Mouse (Mus musculus): ENCODE measurements around the gene Cdk4. TPM values are rescaled to one million over a fixed set of nuclear protein-coding genes. Genes with fewer than 3 reads are reported as not detected.
"Not testable (repeated sequence)": the region's sequence is repeated elsewhere in the genome, so short reads cannot be mapped to it uniquely, and the experiment has no call there.

The Cdk4 gene
- polyA plus RNA-seq, 1 experiment: 141 TPM

GRCm38 (mm10) chr10:127058708-127059107, 4.6 kb upstream of the Cdk4 start:
- H3K4me1 ChIP-seq (ENCODE audit: control insufficient read depth, insufficient read depth, low read length): no peaks in the 10 kb centered on the region; the same call in 1 of the 2 replicates
- WGBS: 2% methylated on average over 8 of the region's 8 CpGs

GRCm38 (mm10) chr10:127059174-127059967, 4.0 kb upstream of the Cdk4 start:
- TF ChIP-seq POLR2A (IDR thresholded peaks at IDR 0.05; ENCODE audit: borderline replicate concordance, insufficient read depth, low read length): no peak
- no peak for TF ChIP-seq CTCF (IDR thresholded peaks at IDR 0.05; ENCODE audit: borderline replicate concordance, insufficient read depth, low read depth, low read length)
- WGBS: 2% methylated on average over 71 of the region's 92 CpGs
- Histone ChIP-seq H3K4me1 (ENCODE audit: control insufficient read depth, insufficient read depth, low read length) (peaks cover 2% of the 10 kb centered on the region; the same call in 1 of the 2 replicates), H3K27me3 (ENCODE audit: control insufficient read depth, insufficient read depth, low read length) (no peaks in the 10 kb centered on the region), H3K27ac (ENCODE audit: insufficient read depth, low read length) (no peak overlapping the region), H3K4me3 (replicated peaks; ENCODE audit: insufficient read depth, low read depth, low read length) (peak overlapping the region; percentile 61)
- peak in 1 of 2 experiments; percentile 45 for DNase-seq

More at GRCm38 (mm10) chr10:127058708-127059107, 4.6 kb upstream of the Cdk4 start:
- no peak for TF ChIP-seq POLR2A (IDR thresholded peaks at IDR 0.05; ENCODE audit: borderline replicate concordance, insufficient read depth, low read length)
- no peak for TF ChIP-seq CTCF (IDR thresholded peaks at IDR 0.05; ENCODE audit: borderline replicate concordance, insufficient read depth, low read depth, low read length)
- peak in 1 of 2 experiments; percentile 38 for DNase-seq
- H3K27ac ChIP-seq (ENCODE audit: insufficient read depth, low read length): no peak overlapping the region
- peak overlapping the region; percentile 61 for H3K4me3 ChIP-seq (replicated peaks; ENCODE audit: insufficient read depth, low read depth, low read length)
- no peaks in the 10 kb centered on the region for H3K27me3 ChIP-seq (ENCODE audit: control insufficient read depth, insufficient read depth, low read length)

- peaks cover 5% of the 10 kb centered on the region; the same call in 1 of the 2 replicates for H3K4me1 ChIP-seq (ENCODE audit: control insufficient read depth, insufficient read depth, low read length)
- WGBS: 1% methylated on average over 47 of the region's 72 CpGs
- no peaks in the 10 kb centered on the region for H3K27me3 ChIP-seq (ENCODE audit: control insufficient read depth, insufficient read depth, low read length)
- peak within 1 kb of the TSS; percentile 9; the same call in 1 of the 2 replicates for H3K27ac ChIP-seq (ENCODE audit: insufficient read depth, low read length)
- H3K4me3 ChIP-seq (replicated peaks; ENCODE audit: insufficient read depth, low read depth, low read length): peak within 1 kb of the TSS; percentile 87
- TF ChIP-seq POLR2A (IDR thresholded peaks at IDR 0.05; ENCODE audit: borderline replicate concordance, insufficient read depth, low read length) (no peak), CTCF (IDR thresholded peaks at IDR 0.05; ENCODE audit: borderline replicate concordance, insufficient read depth, low read depth, low read length) (no peak)
- peak; percentile 88 to 93 for DNase-seq
Observed at GRCm38 (mm10) chr10:127059968-127060916, 3.1 kb upstream of the Cdk4 start, which contains the start of gene March9. March9 (minus strand) TSS chr10:127060184.

- Histone ChIP-seq H3K27ac (ENCODE audit: insufficient read depth, low read length) (no peak overlapping the region), H3K27me3 (ENCODE audit: control insufficient read depth, insufficient read depth, low read length) (no peaks in the 10 kb centered on the region), H3K4me1 (ENCODE audit: control insufficient read depth, insufficient read depth, low read length) (0 out of 2 replicates have a peak, but pooled peaks cover 5% of the 10 kb centered on the region), H3K4me3 (replicated peaks; ENCODE audit: insufficient read depth, low read depth, low read length) (no peak overlapping the region)
- TF ChIP-seq CTCF (IDR thresholded peaks at IDR 0.05; ENCODE audit: borderline replicate concordance, insufficient read depth, low read depth, low read length) (no peak), POLR2A (IDR thresholded peaks at IDR 0.05; ENCODE audit: borderline replicate concordance, insufficient read depth, low read length) (no peak)
- no peak for DNase-seq
- WGBS: 48% methylated on average over 5 of the region's 5 CpGs
Observed at GRCm38 (mm10) chr10:127061085-127061484, 2.2 kb upstream of the Cdk4 start.

GRCm38 (mm10) chr10:127061513-127061912, 1.8 kb upstream of the Cdk4 start:
- no peak for DNase-seq
- no peaks in the 10 kb centered on the region for H3K27me3 ChIP-seq (ENCODE audit: control insufficient read depth, insufficient read depth, low read length)
- TF ChIP-seq POLR2A (IDR thresholded peaks at IDR 0.05; ENCODE audit: borderline replicate concordance, insufficient read depth, low read length) (no peak), CTCF (IDR thresholded peaks at IDR 0.05; ENCODE audit: borderline replicate concordance, insufficient read depth, low read depth, low read length) (no peak)
- 62% methylated on average over 2 of the region's 2 CpGs for WGBS
- no peak overlapping the region for H3K27ac ChIP-seq (ENCODE audit: insufficient read depth, low read length)
- H3K4me1 ChIP-seq (ENCODE audit: control insufficient read depth, insufficient read depth, low read length): 0 out of 2 replicates have a peak, but pooled peaks cover 5% of the 10 kb centered on the region
- H3K4me3 ChIP-seq (replicated peaks; ENCODE audit: insufficient read depth, low read depth, low read length): no peak overlapping the region

- not testable (repeated sequence) for H3K27me3 ChIP-seq (ENCODE audit: control insufficient read depth, insufficient read depth, low read length); H3K4me1 ChIP-seq (ENCODE audit: control insufficient read depth, insufficient read depth, low read length); H3K4me3 ChIP-seq (replicated peaks; ENCODE audit: insufficient read depth, low read depth, low read length); DNase-seq; H3K27ac ChIP-seq (ENCODE audit: insufficient read depth, low read length)
- WGBS: 71% methylated on average over 4 of the region's 4 CpGs
Observed at GRCm38 (mm10) chr10:127062101-127062500, 1.2 kb upstream of the Cdk4 start.

GRCm38 (mm10) chr10:127062503-127062902, 831 bp upstream of the Cdk4 start:
- no peak for DNase-seq
- H3K4me3 ChIP-seq (replicated peaks; ENCODE audit: insufficient read depth, low read depth, low read length): no peak overlapping the region
- no peak overlapping the region; the same call in 1 of the 2 replicates for H3K27ac ChIP-seq (ENCODE audit: insufficient read depth, low read length)
- H3K4me1 ChIP-seq (ENCODE audit: control insufficient read depth, insufficient read depth, low read length): 0 out of 2 replicates have a peak, but pooled peaks cover 5% of the 10 kb centered on the region
- WGBS: 55% methylated on average over 5 of the region's 5 CpGs
- no peaks in the 10 kb centered on the region for H3K27me3 ChIP-seq (ENCODE audit: control insufficient read depth, insufficient read depth, low read length)
- TF ChIP-seq CTCF (IDR thresholded peaks at IDR 0.05; ENCODE audit: borderline replicate concordance, insufficient read depth, low read depth, low read length) (no peak), POLR2A (IDR thresholded peaks at IDR 0.05; ENCODE audit: borderline replicate concordance, insufficient read depth, low read length) (no peak)

Data from cerebellum, adult 2 months (tissue).